Mouse (Mus musculus): ENCODE measurements at regions not wholly inside any gene's neighbourhood (a gene's known extent, or its start where the extent isn't known, plus 50 kb on each side); places are given as distances from the start of the nearest gene placed in this dataset.

DNA sequence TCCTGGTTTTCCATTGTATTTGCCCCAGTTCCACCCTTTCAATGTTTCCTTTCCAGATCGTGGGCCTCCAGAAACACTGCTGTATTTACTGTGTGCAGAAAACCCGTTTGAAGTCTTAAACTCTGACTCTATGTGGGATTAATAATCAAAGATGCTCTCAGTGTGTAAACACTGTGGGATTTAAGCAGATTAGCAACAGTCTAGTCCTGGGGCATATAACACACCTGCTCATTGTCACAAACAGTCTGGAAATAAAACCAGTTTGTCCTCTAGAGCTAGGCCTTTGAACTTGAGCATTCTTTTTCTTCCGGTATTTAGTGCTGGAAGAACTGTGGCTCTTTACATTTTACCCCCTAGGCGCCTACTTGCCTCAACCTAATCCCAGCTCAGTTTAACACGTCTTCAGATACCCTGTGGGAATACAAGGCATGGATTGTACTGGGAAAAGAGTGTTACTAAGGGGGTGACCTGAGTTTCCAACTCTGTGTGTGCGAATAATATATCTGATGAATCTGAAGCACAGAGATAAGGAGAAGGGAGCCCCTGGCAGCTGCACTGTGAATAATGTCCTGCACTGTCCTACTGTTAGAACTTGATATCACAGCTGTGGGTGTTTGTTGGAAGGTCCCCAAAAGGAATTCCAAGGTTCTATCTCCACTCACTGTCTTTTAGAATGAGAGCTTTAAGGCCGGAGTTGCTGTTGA lies 143.7 kb upstream of the Adgra3 start:
- Histone ChIP-seq H3K27me3 (ENCODE audit: control insufficient read depth, insufficient read depth, low read length) (no peaks in the 10 kb centered on the region), H3K4me1 (replicated peaks; ENCODE audit: control insufficient read depth in 2 of 2, insufficient read depth in 2 of 2, low read length in 1 of 2) (no peaks in the 10 kb centered on the region), H3K9ac (replicated peaks) (no peak overlapping the region), H3K36me3 (replicated peaks; ENCODE audit: control insufficient read depth, insufficient read depth, low read depth) (no peaks in the 10 kb centered on the region), H3K4me2 (ENCODE audit: low read depth) (no peak overlapping the region), H3K4me3 (ENCODE audit: insufficient read depth in 1 of 2, low read depth in 2 of 2, low read length in 2 of 2) (no peak overlapping the region), H3K27ac (no peak overlapping the region), H3K9me3 (ENCODE audit: control insufficient read depth, low read length) (no peaks in the 10 kb centered on the region)
- TF ChIP-seq CTCF (IDR thresholded peaks at IDR 0.05; ENCODE audit: low read depth) (no peak), EP300 (IDR thresholded peaks at IDR 0.05; ENCODE audit: low read depth) (no peak)
- 51% methylated on average over 7 of the region's 7 CpGs for WGBS (ENCODE audit: insufficient replicate concordance)
- DNase-seq (ENCODE audit: low read depth in 3 of 3, low spot score in 3 of 3) = no peak
- ATAC-seq (ENCODE audit: insufficient read depth) = no peak

DNA sequence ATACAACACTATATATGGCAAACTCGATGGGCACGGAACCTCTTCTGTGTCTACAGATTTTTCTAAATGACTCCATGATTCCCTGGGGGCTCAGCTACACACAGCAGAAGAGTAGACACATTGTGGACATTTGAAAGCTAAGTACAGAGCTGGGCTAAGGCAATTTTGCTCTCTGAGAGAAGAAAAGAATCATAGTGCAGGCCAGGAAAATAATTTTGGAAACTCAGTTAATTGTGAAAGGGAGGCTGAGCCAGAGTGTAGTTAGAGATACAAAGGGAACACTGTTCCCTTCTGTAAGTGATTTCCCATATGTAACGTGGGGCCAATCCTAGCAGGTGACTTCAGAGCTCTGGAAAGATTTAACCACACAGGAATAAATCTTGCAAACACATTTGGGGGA lies 137.6 kb upstream of the Adgra3 start:
- Histone ChIP-seq H3K27me3 (ENCODE audit: control insufficient read depth, insufficient read depth, low read length) (no peaks in the 10 kb centered on the region), H3K4me2 (ENCODE audit: low read depth) (no peak overlapping the region), H3K4me1 (replicated peaks; ENCODE audit: control insufficient read depth in 2 of 2, insufficient read depth in 2 of 2, low read length in 1 of 2) (no peaks in the 10 kb centered on the region), H3K9ac (replicated peaks) (no peak overlapping the region), H3K27ac (no peak overlapping the region), H3K4me3 (ENCODE audit: insufficient read depth in 1 of 2, low read depth in 2 of 2, low read length in 2 of 2) (no peak overlapping the region), H3K36me3 (replicated peaks; ENCODE audit: control insufficient read depth, insufficient read depth, low read depth) (no peaks in the 10 kb centered on the region), H3K9me3 (ENCODE audit: control insufficient read depth, low read length) (no peaks in the 10 kb centered on the region)
- no peak for ATAC-seq (ENCODE audit: insufficient read depth)
- no peak for DNase-seq (ENCODE audit: low read depth in 3 of 3, low spot score in 3 of 3)
- 71% methylated on average over 3 of the region's 3 CpGs for WGBS (ENCODE audit: insufficient replicate concordance)
- TF ChIP-seq CTCF (IDR thresholded peaks at IDR 0.05; ENCODE audit: low read depth) (no peak), EP300 (IDR thresholded peaks at IDR 0.05; ENCODE audit: low read depth) (no peak)

DNA sequence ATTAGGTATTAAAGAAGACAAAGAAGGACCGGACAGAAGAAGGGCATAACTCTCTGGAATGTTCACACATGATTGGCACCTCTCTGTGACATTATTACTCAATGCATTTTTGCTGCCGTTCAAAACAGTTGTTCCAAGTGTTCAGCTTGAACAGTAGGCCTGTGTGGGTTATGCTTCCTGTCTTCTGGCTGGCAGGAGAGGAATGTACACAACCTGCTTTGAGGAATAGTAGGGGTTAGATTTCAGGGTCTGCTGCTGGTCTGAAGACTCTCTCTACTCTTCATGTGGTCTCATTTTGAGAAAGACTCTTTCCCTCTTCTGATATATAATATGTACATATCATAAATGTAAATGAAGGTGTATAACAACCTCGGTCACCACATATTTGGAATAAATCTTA lies 137.2 kb upstream of the Adgra3 start:
- Histone ChIP-seq H3K9me3 (ENCODE audit: control insufficient read depth, low read length) (no peaks in the 10 kb centered on the region), H3K4me2 (ENCODE audit: low read depth) (no peak overlapping the region), H3K4me1 (replicated peaks; ENCODE audit: control insufficient read depth in 2 of 2, insufficient read depth in 2 of 2, low read length in 1 of 2) (no peaks in the 10 kb centered on the region), H3K27me3 (ENCODE audit: control insufficient read depth, insufficient read depth, low read length) (no peaks in the 10 kb centered on the region), H3K36me3 (replicated peaks; ENCODE audit: control insufficient read depth, insufficient read depth, low read depth) (no peaks in the 10 kb centered on the region), H3K27ac (no peak overlapping the region), H3K9ac (replicated peaks) (no peak overlapping the region), H3K4me3 (ENCODE audit: insufficient read depth in 1 of 2, low read depth in 2 of 2, low read length in 2 of 2) (no peak overlapping the region)
- DNase-seq (ENCODE audit: low read depth in 3 of 3, low spot score in 3 of 3) (no peak), ATAC-seq (ENCODE audit: insufficient read depth) (no peak)
- 54% methylated on average over 3 of the region's 3 CpGs for WGBS (ENCODE audit: insufficient replicate concordance)
- TF ChIP-seq EP300 (IDR thresholded peaks at IDR 0.05; ENCODE audit: low read depth) = no peak
- TF ChIP-seq CTCF (IDR thresholded peaks at IDR 0.05; ENCODE audit: low read depth) = no peak

DNA sequence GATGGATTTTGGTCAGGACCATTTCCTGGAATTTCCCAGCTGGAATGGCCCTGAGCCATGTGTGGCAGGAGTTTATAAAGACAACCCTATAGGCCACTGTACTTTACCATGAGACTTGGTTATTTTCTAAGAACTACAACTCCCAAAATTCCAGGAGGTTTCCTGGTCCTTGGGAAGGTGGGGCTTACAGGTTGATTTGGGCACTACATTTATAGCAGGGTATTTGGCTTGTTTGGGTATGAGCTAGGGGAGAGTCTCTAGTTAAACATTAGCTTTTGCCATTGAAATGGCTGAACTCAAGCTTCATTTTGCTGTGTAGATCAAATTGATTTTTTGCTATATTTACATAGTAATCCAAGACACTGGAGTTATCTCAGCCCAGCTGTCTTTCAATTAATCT lies 130.6 kb upstream of the Adgra3 start:
- Histone ChIP-seq H3K4me2 (ENCODE audit: low read depth) (no peak overlapping the region), H3K27me3 (ENCODE audit: control insufficient read depth, insufficient read depth, low read length) (no peaks in the 10 kb centered on the region), H3K9ac (replicated peaks) (no peak overlapping the region), H3K4me1 (replicated peaks; ENCODE audit: control insufficient read depth in 2 of 2, insufficient read depth in 2 of 2, low read length in 1 of 2) (no peaks in the 10 kb centered on the region), H3K4me3 (ENCODE audit: insufficient read depth in 1 of 2, low read depth in 2 of 2, low read length in 2 of 2) (no peak overlapping the region), H3K27ac (no peak overlapping the region), H3K9me3 (ENCODE audit: control insufficient read depth, low read length) (no peaks in the 10 kb centered on the region), H3K36me3 (replicated peaks; ENCODE audit: control insufficient read depth, insufficient read depth, low read depth) (no peaks in the 10 kb centered on the region)
- TF ChIP-seq CTCF (IDR thresholded peaks at IDR 0.05; ENCODE audit: low read depth) (no peak), EP300 (IDR thresholded peaks at IDR 0.05; ENCODE audit: low read depth) (no peak)
- no peak for DNase-seq (ENCODE audit: low read depth in 3 of 3, low spot score in 3 of 3)
- ATAC-seq (ENCODE audit: insufficient read depth) = no peak

DNA sequence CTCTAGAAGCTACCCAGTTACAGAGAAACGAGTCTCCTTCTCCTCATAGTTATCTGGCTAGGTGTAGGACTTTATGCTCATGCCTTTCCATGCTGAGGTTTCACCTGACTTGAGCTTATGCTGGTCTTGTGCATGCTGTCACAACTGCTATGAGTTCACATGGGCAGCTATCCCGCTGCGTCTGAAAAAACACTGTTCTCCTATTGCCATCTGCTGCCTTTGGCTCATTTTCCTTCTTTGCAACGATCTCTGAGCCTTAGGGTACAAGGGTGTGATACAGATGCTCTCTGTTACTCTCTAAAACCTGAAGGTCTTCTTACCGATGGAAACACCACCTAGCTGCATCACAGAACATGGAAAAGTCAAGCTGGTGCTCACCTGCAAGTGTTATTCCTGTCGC lies 123.9 kb upstream of the Adgra3 start:
- Histone ChIP-seq H3K36me3 (replicated peaks; ENCODE audit: control insufficient read depth, insufficient read depth, low read depth) (no peaks in the 10 kb centered on the region), H3K27me3 (ENCODE audit: control insufficient read depth, insufficient read depth, low read length) (no peaks in the 10 kb centered on the region), H3K4me2 (ENCODE audit: low read depth) (no peak overlapping the region), H3K4me1 (replicated peaks; ENCODE audit: control insufficient read depth in 2 of 2, insufficient read depth in 2 of 2, low read length in 1 of 2) (no peaks in the 10 kb centered on the region), H3K4me3 (ENCODE audit: insufficient read depth in 1 of 2, low read depth in 2 of 2, low read length in 2 of 2) (no peak overlapping the region), H3K9ac (replicated peaks) (no peak overlapping the region), H3K9me3 (ENCODE audit: control insufficient read depth, low read length) (no peaks in the 10 kb centered on the region), H3K27ac (no peak overlapping the region)
- 59% methylated on average over 6 of the region's 6 CpGs for WGBS (ENCODE audit: insufficient replicate concordance)
- DNase-seq (ENCODE audit: low read depth in 3 of 3, low spot score in 3 of 3) = no peak
- TF ChIP-seq EP300 (IDR thresholded peaks at IDR 0.05; ENCODE audit: low read depth) (no peak), CTCF (IDR thresholded peaks at IDR 0.05; ENCODE audit: low read depth) (no peak)
- no peak for ATAC-seq (ENCODE audit: insufficient read depth)
